Mouse (Mus musculus) hindbrain, embryonic 15.5 days (tissue): Measurements from ENCODE around the gene Ptpru. TPM values are rescaled to one million over a fixed set of nuclear protein-coding genes. Genes with fewer than 3 reads are reported as not detected.

Experiments used
- ATAC-seq: fragments of 200-750 bp; cut with Nextera tagmentation; 2 replicates; pipeline ENCODE4 v1.8.0; 2017; ENCODE audit warnings: low read depth, moderate number of reproducible peaks, moderate TSS enrichment; ENCODE audit not compliant: low FRiP score
- H3K27ac ChIP-seq: fragments of 300-500 bp; sonication (generic); replicated peaks from 2 replicates; pipeline ENCODE4 v1.5.1; 2015; ENCODE audit warnings: mild to moderate bottlenecking, inconsistent platforms
- H3K27me3 ChIP-seq: fragments of 300-500 bp; sonication (generic); 2 replicates; pipeline ENCODE4 v1.6.1; 2015; ENCODE audit warnings: control low read depth, inconsistent platforms
- H3K36me3 ChIP-seq: fragments of 300-500 bp; sonication (generic); 2 replicates; pipeline ENCODE4 v1.6.1; 2015; ENCODE audit warnings: control low read depth, inconsistent platforms
- H3K4me1 ChIP-seq: fragments of 300-500 bp; sonication (generic); replicated peaks from 2 replicates; pipeline ENCODE4 v1.6.1; 2015; ENCODE audit warnings: control low read depth, inconsistent platforms
- H3K4me2 ChIP-seq: fragments of 300-500 bp; sonication (generic); 2 replicates; pipeline ENCODE4 v1.6.1; 2015; ENCODE audit warnings: moderate library complexity, mild to moderate bottlenecking, inconsistent platforms
- H3K4me3 ChIP-seq: fragments of 300-500 bp; sonication (generic); 2 replicates; pipeline ENCODE4 v1.5.1; 2015; ENCODE audit warnings: mild to moderate bottlenecking, inconsistent platforms
- H3K9ac ChIP-seq: fragments of 300-500 bp; sonication (generic); 2 replicates; pipeline ENCODE4 v1.6.1; 2015; ENCODE audit warnings: inconsistent platforms
- H3K9me3 ChIP-seq: fragments of 300-500 bp; sonication (generic); 2 replicates; pipeline ENCODE4 v1.6.1; 2016; ENCODE audit warnings: control low read depth, inconsistent platforms
- WGBS: fragments of 180-500 bp; shearing (Covaris S2); methylation state at CpG from one replicate; pipeline ENCODE4 v1.1.7; 2015; 5-methylcytosine and 5-hydroxymethylcytosine counted together
- polyA plus RNA-seq: library from polyadenylated mRNA; unstranded; fragments of >200 nt; fragmentation: Nextera tagmentation; extraction: Ambion mirVana; gene quantifications from 2 replicates; pipeline ENCODE4 v1.2.1, GENCODE M21; 2015

Ptpru gene
- polyA plus RNA-seq, 1 experiment from 2014 or later = 23.4 TPM

DNA sequence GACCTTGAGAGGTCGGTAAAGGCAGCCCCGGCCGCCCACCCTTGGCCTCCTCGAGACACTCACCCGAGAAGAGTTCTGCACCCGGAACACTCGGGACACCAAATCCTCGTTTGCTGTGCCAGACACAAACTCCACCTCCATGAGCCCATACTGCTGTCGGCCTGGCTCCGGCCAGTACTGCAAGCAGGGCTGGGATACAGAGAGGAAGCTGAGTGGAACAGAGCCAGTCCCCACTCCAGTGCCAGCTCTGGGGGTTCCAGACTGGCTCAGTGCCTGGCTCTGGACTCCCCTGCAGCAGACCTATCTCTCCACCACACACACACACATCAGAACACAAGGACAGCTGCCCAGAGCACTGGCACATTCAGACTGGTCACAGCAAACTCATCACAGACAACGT lies 66.7 kb downstream of the Ptpru start:
- Histone ChIP-seq H3K36me3 (no peaks in the 10 kb centered on the region), H3K4me3 (no peak overlapping the region), H3K9ac (no peak overlapping the region), H3K9me3 (no peaks in the 10 kb centered on the region), H3K4me1 (no peaks in the 10 kb centered on the region), H3K27me3 (no peaks in the 10 kb centered on the region), H3K27ac (no peak overlapping the region), H3K4me2 (no peak overlapping the region)
- 0 out of 2 replicates have a peak, but pooled peaks have one; percentile 23 for ATAC-seq
- WGBS = 81% methylated on average over 11 of the region's 11 CpGs

DNA sequence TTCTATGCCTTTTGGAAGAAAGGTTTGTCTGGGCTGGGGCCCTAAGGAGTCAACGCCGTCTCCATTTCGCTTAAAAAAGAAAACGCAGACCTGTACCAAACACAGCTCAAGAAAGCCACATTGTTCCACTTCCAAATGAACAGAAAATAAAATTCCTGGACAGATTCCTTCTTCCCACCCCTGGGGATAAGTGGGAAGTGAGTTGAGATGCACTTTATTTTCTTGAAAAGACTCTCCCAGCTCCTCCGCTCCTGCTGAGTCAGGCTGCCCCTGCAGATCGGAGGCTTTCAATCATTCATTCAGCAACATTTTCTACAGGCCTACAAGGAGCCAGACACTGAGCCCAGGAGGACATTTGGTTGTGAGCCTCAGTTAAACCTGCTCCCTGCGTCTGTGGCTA lies 74.2 kb downstream of the Ptpru start:
- H3K27me3 ChIP-seq = no peaks in the 10 kb centered on the region
- H3K4me2 ChIP-seq = no peak overlapping the region
- H3K9me3 ChIP-seq = no peaks in the 10 kb centered on the region
- ATAC-seq = no peak
- no peak overlapping the region for H3K27ac ChIP-seq
- no peaks in the 10 kb centered on the region for H3K4me1 ChIP-seq
- 86% methylated on average over 7 of the region's 7 CpGs for WGBS
- no peak overlapping the region for H3K9ac ChIP-seq
- H3K36me3 ChIP-seq = no peaks in the 10 kb centered on the region
- no peak overlapping the region for H3K4me3 ChIP-seq

DNA sequence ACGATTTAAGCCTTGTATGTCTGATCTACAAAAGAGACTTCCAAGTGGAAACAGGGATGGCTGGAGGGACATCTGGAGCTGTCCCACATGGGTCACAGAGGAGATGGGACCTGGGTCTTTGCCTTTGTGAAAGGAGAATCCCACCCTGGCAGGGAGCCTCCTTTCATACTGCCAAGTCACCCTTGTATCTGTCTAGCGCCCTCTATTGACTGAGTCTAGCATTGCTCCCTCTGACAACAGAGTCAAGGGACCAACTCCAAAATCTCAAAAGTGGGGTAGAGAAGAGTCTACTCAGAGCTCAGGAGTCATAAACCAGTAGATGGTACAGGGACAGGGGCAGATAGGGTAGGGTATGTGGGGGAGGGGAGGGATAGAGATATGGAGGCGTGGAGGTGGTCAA lies 74.6 kb downstream of the Ptpru start:
- ATAC-seq = no peak
- no peaks in the 10 kb centered on the region for H3K4me1 ChIP-seq

DNA sequence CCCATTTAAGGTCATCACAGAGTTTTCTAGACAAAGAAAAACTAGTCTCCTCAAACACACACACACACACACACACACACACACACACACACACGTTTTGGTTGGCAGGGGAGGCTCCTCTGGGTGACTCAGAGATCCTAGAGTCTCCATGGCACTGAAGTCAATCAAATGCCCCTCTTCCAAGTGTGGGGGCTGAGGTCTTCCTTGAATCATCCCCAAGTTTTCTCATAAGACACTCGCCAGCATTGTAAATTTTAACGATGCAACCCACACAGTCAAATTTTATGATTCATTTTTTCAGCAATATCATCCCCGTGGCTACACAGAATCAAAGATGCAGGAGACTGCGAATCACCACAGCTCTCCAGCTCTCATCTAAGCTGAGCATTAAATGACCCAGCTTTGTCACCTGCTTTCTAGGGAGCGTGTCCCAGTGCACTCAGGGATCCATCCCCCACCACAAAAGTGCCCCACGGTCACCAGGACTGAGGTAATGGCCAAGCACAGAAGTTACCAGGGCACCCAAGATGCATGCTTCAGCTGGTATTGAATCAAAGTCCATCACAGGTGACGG lies 75.8 kb downstream of the Ptpru start:
- Histone ChIP-seq H3K27me3 (no peaks in the 10 kb centered on the region), H3K4me3 (no peak overlapping the region), H3K36me3 (no peaks in the 10 kb centered on the region), H3K27ac (no peak overlapping the region), H3K9ac (no peak overlapping the region), H3K4me2 (no peak overlapping the region), H3K4me1 (no peaks in the 10 kb centered on the region), H3K9me3 (no peaks in the 10 kb centered on the region)
- WGBS = 74% methylated on average over 8 of the region's 8 CpGs
- ATAC-seq = no peak; the same call in 1 of the 2 replicates

More for the DNA sequence above, 74.6 kb downstream of the Ptpru start:
- 70% methylated on average over 3 of the region's 3 CpGs for WGBS
- Histone ChIP-seq H3K4me3 (no peak overlapping the region), H3K9me3 (no peaks in the 10 kb centered on the region), H3K27me3 (no peaks in the 10 kb centered on the region), H3K36me3 (no peaks in the 10 kb centered on the region), H3K27ac (no peak overlapping the region), H3K9ac (no peak overlapping the region), H3K4me2 (no peak overlapping the region)

DNA sequence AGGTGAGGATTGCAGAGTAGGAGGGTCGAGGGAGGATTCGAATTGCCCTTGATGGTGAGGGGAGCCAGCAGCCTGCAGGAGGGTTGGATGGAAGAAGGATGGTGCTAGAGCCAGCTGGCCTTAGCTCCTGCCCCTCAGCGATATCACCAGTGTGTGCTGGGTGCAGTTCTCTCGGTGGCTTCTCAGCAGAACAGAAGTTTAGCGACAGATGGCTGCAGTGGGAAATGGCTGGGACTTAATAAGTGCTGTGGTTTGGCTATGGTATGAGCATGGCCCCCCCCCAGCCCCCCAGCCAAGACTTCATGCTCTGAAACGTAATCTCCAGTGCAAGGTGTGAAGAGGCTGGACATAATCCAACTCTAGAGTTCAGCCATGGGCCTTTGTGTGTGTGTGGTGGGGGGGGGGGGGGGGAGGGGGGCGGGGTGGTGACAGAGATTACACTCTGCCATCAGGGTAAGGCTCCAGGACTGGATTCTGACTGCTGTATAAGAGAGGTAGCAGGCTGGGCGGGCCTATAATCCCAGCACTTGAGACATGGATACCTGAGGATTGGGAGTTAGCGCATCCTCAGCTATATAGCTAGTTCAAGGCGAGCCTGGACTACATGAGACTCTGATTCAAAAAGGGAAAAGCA lies 85.8 kb downstream of the Ptpru start:
- Histone ChIP-seq H3K4me2 (no peak overlapping the region), H3K4me1 (peaks cover 8% of the 10 kb centered on the region), H3K9me3 (no peaks in the 10 kb centered on the region), H3K4me3 (no peak overlapping the region), H3K36me3 (no peaks in the 10 kb centered on the region), H3K27ac (no peak overlapping the region), H3K27me3 (no peaks in the 10 kb centered on the region), H3K9ac (no peak overlapping the region)
- no peak; the same call in 1 of the 2 replicates for ATAC-seq
- 56% methylated on average over 9 of the region's 10 CpGs for WGBS

DNA sequence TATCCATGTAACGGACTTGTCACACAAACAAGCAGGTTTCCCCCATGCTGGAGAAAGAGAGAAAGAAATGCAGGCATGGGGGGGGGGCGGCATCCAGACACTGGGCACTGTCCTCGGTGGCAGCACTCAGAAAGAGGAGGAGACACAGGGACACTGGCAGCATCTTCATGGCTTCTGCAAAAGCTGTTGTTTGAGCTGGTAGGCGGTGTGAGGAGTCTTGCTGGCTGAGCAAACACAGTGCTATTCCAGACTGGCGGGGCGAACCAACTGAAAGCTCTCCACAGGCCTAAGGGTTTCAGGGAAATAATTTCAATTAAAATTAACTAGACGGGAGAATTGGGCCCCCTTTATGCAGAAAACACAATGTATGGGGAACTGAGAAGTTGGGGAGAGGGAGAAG lies 86.5 kb downstream of the Ptpru start:
- no peak overlapping the region for H3K4me2 ChIP-seq
- H3K36me3 ChIP-seq = no peaks in the 10 kb centered on the region
- no peaks in the 10 kb centered on the region for H3K27me3 ChIP-seq
- H3K9me3 ChIP-seq = no peaks in the 10 kb centered on the region
- no peak overlapping the region for H3K4me3 ChIP-seq
- no peak overlapping the region for H3K9ac ChIP-seq
- no peak overlapping the region for H3K27ac ChIP-seq
- peaks cover 8% of the 10 kb centered on the region for H3K4me1 ChIP-seq
- 42% methylated on average over 7 of the region's 7 CpGs for WGBS
- ATAC-seq = no peak

DNA sequence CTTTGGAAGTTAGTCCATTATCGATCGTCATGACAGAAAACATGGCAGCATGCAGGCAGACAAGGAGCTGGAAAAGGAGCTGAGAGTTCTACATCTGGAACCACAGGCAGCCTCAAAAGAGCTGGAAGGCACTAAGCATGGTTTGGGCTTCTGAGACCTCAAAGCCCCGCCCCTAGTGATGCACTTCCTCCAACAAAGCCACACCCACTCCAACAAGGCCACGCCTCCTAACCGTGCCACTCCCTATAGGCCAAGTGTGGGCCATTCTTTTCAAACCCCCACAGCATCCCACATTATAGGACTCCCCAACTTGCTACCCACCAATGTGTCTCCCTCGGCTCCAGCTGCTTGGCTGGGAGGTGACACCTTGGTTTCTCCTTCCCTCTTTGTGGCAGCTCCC lies 88.3 kb downstream of the Ptpru start:
- H3K36me3 ChIP-seq = no peaks in the 10 kb centered on the region
- no peak overlapping the region for H3K4me3 ChIP-seq
- no peaks in the 10 kb centered on the region for H3K27me3 ChIP-seq
- H3K9ac ChIP-seq = no peak overlapping the region
- no peak overlapping the region for H3K27ac ChIP-seq
- no peak for ATAC-seq
- no peak overlapping the region for H3K4me2 ChIP-seq
- WGBS = 87% methylated on average over 6 of the region's 6 CpGs
- H3K9me3 ChIP-seq = no peaks in the 10 kb centered on the region
- peaks cover 8% of the 10 kb centered on the region for H3K4me1 ChIP-seq

DNA sequence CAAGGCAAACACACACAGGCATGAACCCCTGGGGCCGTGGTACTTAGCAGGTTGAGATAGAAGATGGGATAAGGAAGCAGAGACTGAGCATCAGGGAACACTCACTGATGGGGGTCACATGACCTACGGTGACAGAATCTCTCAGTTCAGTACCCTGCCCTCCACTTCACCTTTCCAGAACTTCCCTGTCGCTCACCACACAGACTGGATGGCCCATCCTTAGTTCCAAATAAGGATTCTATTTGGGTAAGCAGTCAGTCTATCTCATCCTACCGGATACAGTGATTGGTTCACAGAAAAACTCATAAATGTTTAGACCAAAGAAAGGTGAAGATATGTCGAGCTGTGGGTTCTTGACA lies 93.4 kb downstream of the Ptpru start:
- Histone ChIP-seq H3K9me3 (no peaks in the 10 kb centered on the region), H3K36me3 (no peaks in the 10 kb centered on the region), H3K9ac (no peak overlapping the region), H3K4me3 (no peak overlapping the region), H3K27ac (no peak overlapping the region), H3K4me2 (no peak overlapping the region), H3K27me3 (no peaks in the 10 kb centered on the region), H3K4me1 (no peaks in the 10 kb centered on the region)
- ATAC-seq = no peak
- 88% methylated on average over 5 of the region's 5 CpGs for WGBS

DNA sequence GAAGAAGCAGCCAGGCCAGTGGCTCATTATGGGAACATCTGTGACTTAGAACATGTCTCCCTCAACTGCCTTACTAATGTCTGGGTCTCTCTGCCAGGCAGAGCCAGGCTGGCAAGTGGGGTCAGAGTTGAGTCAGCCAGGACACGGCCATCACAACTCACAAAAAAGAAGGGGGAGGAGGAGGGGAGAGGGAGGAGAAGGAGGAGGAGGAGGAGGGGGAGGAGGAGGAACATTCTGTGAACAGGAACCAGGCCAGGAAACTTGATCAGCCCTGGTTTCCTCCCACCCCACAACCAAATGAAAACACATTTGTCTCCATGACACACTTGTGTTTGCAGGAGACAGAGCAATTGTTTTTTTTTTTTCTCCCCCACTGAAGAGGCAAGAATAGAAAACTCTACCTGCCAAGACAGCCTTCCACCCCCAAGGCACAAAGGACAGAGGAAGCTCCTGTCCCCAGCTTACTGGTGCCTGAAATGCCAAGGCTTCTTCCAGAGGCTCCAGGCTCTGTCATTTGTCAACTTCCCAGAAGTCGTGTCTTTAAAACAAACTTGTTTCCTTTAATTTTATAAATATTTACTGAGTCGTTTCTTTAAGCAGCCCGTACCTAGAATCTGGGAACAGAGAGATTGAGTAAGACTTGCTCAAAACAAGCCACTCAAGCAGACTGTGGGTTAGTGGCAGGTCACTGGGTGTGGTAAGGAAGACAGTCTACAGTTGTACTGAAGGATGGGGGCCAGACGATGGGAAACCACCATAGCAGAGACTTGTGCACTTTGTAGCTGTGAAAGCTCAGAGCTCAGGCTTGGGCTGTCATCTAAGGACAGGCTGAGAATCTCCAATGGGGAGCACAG lies 94.0 kb downstream of the Ptpru start:
- no peaks in the 10 kb centered on the region for H3K9me3 ChIP-seq
- WGBS = 53% methylated on average over 5 of the region's 5 CpGs

DNA sequence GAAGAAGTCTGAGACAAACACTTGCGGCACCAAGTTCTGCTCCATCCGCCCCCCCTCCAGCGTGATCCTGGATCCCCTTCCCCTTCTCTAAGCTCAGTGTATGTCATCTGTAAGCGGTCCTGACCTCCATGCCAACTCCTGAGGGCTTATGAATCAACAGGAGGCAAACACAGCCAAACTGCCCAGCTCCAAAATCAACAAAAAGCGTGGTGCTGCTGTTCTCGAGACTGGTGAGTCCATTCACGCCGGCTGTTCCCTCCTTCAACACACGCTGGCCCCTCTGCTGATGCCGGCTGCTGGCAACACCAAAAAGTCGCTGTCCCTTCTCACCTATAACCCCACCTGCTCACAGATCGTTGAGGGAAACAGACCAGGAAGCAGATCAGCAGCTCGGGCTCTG lies 95.1 kb downstream of the Ptpru start:
- no peaks in the 10 kb centered on the region for H3K27me3 ChIP-seq
- no peaks in the 10 kb centered on the region for H3K36me3 ChIP-seq
- no peak overlapping the region for H3K9ac ChIP-seq
- no peaks in the 10 kb centered on the region for H3K9me3 ChIP-seq
- no peaks in the 10 kb centered on the region for H3K4me1 ChIP-seq
- no peak overlapping the region for H3K4me2 ChIP-seq
- no peak overlapping the region for H3K27ac ChIP-seq
- WGBS = 78% methylated on average over 13 of the region's 13 CpGs
- no peak for ATAC-seq
- H3K4me3 ChIP-seq = no peak overlapping the region

More for the DNA sequence above, 94.0 kb downstream of the Ptpru start:
- Histone ChIP-seq H3K27me3 (no peaks in the 10 kb centered on the region), H3K4me1 (no peaks in the 10 kb centered on the region), H3K4me2 (no peak overlapping the region), H3K36me3 (no peaks in the 10 kb centered on the region), H3K27ac (no peak overlapping the region), H3K4me3 (no peak overlapping the region), H3K9ac (no peak overlapping the region)
- ATAC-seq = no peak

DNA sequence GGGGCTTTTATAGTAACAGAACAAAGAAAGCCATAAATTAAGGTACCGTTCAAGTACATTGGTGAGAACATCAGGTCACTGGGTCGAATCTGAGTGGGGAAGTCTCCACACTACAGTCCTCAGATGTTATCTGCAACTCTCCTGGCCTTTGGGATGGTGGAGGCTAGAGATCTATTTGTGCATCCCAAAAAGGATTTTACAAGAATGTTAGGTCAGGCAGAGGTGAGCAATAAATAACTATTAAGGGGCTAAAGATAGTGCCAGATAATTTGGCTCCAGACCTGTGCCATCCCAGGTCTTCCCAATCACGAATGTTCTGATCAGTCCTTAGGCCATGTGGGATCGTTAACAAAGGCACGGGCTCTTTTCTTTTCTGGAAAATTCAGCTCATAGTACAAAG lies 97.5 kb downstream of the Ptpru start:
- Histone ChIP-seq H3K9me3 (no peaks in the 10 kb centered on the region), H3K9ac (no peak overlapping the region), H3K27me3 (no peaks in the 10 kb centered on the region), H3K36me3 (no peaks in the 10 kb centered on the region), H3K4me3 (no peak overlapping the region), H3K4me1 (no peaks in the 10 kb centered on the region), H3K4me2 (no peak overlapping the region), H3K27ac (no peak overlapping the region)
- WGBS = 85% methylated on average over 5 of the region's 5 CpGs
- no peak for ATAC-seq

DNA sequence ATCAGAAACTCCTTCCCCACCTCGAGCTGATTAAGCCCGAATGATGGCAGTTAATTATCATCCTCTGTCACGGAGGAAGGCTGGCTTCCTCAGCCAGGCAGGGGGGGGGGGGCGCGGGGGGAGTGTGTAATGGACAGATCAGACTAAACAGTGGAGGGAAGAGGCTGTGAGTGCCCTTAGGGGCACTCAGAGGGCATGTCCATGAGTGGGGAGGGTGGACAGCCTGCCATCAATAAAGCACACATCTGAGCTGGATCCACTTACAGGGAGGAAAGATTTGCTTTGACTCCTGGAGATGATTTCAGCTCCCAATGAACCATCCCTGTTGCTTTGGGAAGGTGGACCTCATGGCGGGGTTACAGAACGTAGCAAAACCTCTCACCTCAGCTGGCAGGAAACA lies 109.5 kb downstream of the Ptpru start:
- WGBS = 40% methylated on average over 7 of the region's 7 CpGs
- Histone ChIP-seq H3K4me1 (0 out of 2 replicates have a peak, but pooled peaks cover 4% of the 10 kb centered on the region), H3K27me3 (no peaks in the 10 kb centered on the region), H3K4me2 (no peak overlapping the region), H3K4me3 (no peak overlapping the region), H3K27ac (no peak overlapping the region), H3K36me3 (no peaks in the 10 kb centered on the region), H3K9me3 (no peaks in the 10 kb centered on the region), H3K9ac (no peak overlapping the region)
- ATAC-seq = no peak
